Mouse (Mus musculus) layer of hippocampus, adult 8-10 months (tissue): Measurements from ENCODE around the gene Rnf214. TPM values are rescaled to one million over a fixed set of nuclear protein-coding genes. Genes with fewer than 3 reads are reported as not detected.
"Not testable (repeated sequence)": the region's sequence is repeated elsewhere in the genome, so short reads cannot be mapped to it uniquely, and the experiment has no call there.

Source experiments
- DNase-seq, 2 experiments: peaks; one replicate each; pipeline ENCODE4 v3.0.0; 2022; ENCODE audit warnings: low spot score in 2 of 2
- total RNA-seq, 4 experiments: library from RNA; stranded (reverse); gene quantifications; 2 replicates each; pipeline ENCODE4 v1.2.4; 2022

Gene Rnf214
- total RNA-seq, 4 experiments from 2014 or later: 67.3 to 79.6 (median 72.2) TPM

DNA sequence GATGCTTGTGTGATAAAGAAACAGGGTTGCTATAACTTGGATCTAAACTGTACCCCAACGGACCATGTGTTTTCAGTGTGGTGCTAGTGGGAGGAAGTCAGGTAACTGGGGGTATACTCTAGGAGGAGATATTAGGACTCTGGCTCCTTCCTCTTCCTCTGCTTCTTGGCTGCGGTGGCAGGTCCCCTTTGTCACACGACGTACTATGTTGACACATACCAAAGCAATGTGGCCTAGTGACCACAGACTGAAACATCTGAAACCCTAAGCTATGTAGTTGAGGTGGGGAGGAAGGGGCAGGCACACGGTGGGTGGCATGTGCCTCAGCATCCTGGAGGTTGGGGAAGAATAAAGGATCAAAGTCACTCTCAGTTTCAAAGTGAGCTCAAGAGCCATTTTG, 55.4 kb downstream of the Rnf214 start:
- DNase-seq: no peak

DNA sequence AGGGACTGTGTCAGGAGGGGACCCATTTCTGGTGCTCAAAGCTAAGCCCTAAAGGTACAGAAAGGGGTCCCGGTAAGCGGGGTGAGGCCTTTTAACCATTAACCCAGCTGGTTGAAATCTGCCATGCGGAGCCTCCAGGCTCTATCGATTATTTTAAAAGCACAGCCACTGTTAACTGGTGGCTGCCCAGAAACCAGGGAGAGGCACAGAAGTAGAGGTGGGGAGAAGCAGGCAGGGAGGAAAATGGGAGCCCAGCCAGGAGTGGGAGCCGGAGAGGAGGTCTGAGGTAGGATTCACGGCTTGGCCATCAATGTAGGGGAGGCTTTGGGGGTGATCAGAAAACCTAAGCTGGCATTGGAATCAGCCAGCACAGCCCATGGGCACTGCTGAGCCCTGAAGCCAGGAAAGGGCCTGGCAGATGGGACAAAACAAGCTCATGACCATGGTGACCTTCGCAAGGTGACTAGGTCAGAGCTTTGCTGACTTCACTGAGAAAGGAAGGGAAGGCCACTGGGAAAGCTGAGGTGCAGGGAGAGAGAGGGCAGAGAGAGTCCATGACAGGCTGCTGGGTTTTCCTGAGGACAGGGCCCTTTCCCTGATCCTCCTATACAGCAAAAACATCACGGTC, 56.1 kb downstream of the Rnf214 start:
- no peak for DNase-seq

DNA sequence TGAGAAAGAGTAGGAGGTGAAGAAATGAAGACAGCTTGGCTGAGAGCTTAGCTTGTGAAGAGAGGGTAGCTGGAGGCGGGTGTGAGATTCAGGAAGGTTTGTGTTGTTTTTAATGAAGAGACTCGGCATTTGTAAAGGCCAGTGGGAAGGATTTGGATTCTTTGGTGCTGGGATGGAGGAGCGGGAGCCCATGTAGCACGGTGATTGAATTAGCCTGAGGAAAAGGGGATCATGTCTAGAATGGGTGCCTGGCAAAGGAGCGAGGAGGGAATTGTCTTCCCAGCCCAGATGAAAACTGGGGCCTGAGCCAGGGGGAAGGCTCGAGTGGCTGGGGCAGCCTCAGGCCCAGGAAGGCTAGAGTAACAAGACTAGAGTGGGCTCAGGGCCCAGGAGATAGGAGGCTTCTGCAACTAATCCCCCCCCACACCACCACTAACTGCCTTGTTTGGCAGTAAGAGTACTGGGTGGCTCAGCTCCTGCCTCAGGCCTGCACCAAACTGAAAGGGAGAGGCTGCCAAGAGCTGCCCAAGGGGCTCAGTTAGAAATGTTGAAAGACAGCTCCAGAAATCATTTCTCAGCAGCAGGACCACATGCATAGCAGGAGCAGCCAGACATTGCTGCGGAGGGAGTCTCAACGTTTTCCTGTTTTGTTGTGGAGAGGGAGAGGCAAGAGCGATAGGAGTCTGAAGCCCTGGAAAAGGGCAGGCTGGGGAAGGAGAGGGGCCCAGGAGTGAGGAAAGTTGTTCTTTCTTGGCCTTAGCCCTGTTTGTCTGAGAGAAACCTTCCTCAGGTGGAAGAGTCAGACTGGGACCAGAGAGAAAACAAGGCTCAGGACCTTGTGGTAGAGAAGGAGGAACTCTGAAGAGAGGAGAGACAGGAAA, 56.9 kb downstream of the Rnf214 start:
- peak; percentile 37 to 52 for DNase-seq

DNA sequence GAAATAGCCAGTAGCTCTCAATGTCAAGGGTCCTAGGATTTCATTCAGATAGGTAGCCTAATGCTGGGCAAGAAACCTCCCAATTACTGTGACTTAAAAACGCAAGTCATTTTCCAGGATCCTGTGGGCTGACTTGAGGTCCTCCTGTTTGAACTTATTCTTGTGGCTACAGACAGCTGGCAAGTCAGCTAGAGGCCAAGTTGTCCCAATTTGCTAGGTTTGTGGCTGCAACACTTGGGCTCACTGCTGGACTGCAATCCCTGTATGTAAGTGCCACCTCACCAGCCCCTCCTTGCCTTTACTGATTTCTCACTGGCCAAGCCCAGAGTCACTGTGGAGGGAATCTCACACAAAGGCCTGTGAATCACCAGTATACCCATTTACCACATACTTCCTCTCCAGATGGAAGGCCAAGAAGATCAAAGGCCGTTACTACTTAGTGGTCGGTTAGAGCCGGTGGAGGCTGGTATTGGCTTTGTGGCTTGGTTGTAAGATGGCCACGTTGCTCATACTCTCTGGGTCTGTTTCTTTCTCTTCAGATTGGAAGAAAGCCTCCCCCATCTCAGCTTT, 59.7 kb downstream of the Rnf214 start:
- no peak for DNase-seq

DNA sequence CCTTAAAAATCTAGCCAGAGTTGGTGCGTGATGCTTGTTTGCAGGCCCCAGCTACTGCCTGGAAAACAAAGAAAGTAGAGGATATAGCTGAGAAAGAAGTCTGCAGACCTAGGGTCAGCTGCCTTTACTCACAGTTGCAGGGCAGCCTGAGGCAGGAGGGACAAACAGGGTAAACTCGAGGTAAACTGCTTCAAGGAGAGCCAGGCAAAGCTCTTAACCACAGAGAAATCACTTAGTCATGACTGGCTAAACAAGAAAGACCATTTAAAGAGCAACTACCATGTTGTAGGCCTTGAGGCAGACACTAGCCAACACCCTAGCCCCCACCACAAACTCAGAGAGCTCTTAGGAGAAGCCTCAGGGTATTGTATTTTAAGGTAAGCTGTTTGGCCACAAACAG, 60.5 kb downstream of the Rnf214 start:
- not testable (repeated sequence) for DNase-seq

DNA sequence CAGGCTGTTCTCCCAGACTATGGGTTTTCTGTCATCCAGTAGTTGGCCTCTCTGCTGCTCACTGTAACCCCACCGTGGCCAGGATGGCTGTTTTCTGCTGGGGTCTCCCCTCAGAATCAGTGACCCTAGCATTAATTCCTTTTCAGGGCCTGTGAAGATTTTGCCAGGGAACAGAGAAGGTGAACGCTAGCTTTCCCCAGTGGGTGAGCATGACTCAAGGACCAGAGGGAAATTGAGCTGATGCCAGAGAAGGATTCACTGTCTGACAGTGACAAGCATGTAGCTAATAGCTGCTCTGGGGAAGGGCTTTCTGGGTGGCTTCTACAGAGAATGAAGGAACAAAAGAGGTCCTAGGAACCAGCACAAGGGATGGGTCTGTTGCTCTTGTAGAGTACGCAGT, 61.2 kb downstream of the Rnf214 start:
- no peak for DNase-seq

DNA sequence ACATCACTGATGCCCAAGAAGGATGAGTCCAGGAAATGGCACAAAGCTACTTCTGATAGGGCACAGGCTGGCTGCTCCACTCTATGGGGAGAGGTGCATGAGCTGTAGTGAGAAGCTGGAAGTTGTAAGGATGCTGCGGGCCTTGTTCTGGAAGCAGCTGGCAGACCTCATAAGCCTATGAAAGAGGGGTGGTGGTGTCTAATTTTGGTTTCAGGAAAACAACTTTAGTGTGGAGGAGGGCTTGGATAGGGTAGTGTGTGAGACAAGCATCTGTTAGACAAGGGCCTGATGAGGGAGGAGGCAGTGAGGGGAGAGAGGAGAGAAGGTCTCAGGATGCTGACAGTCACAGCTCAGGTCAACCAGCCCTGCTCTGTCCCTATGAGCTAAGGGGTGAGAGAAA, 62.9 kb downstream of the Rnf214 start:
- no peak for DNase-seq

DNA sequence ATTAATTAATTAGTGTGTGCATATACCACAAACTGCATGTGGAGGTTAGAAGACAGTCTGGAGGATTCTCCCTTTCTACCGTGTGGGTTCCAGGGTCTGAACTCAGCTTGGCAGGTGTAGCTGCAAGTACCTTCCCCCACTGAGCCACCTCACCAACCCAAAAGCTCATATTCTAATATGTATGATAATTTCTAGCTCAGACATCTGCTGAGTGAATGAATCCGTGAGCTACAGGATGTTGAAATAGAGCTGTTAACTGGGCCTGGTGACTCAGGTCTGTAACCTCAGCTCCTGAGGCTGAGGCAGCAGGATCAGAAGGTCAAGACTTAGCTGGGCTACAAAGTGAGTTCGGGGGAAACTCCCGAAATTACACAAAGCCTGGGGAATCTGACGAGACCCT, 63.7 kb downstream of the Rnf214 start:
- no peak for DNase-seq

DNA sequence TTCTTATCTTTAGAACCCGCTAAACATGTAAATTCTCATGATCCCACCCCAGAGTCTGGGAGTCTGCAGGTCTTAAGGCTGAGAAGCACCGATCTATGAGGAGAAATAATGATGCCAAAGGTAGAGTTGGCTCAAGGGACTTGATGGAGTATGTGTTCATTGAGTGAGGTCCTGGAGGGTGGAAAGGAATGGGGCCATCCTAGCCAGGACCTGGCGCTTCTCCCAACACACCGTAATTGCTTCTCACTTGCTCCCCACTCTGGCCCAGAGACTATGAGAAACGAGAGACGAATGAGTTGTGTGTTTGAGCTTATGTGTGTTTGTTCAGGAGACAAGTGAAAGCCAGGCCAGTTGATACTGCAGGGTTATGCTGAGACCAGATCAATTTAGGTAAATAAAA, 65.3 kb downstream of the Rnf214 start:
- no peak for DNase-seq

DNA sequence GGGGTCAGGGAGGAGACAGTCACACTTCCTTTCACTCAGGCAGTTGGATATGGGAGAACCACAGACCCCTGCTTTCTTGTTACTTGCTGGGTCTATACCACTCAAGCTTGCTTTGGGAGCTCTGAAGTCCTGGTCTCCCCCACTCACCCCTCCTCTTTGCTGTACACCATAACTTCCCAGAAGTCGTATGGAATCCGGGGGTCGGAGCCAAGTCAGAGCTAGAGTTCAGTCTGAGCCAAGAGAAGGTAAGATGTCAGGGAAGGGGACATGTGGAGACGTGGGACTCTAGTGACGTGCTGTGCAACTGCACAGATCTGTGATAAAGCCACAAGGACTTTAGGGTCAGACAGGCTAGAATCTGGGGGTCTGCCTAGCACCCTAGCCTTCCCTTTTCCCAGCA, 66.4 kb downstream of the Rnf214 start:
- DNase-seq: no peak

DNA sequence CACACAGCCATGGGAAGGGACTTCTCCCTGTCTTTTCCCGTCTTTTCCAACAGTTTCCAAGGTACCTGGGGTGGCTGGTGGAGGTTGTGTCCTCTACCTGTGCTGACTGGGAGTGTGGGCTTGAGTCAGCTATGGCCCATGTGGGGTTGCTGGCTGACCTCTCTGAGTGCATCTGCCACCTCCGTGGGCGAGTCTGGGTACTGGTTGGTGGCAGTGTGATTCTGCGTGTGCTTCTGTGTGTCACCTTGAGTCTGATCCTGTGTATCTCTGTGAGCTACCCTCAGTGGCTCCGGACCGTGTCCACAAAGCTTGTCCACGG, 66.8 kb downstream of the Rnf214 start:
- no peak for DNase-seq

DNA sequence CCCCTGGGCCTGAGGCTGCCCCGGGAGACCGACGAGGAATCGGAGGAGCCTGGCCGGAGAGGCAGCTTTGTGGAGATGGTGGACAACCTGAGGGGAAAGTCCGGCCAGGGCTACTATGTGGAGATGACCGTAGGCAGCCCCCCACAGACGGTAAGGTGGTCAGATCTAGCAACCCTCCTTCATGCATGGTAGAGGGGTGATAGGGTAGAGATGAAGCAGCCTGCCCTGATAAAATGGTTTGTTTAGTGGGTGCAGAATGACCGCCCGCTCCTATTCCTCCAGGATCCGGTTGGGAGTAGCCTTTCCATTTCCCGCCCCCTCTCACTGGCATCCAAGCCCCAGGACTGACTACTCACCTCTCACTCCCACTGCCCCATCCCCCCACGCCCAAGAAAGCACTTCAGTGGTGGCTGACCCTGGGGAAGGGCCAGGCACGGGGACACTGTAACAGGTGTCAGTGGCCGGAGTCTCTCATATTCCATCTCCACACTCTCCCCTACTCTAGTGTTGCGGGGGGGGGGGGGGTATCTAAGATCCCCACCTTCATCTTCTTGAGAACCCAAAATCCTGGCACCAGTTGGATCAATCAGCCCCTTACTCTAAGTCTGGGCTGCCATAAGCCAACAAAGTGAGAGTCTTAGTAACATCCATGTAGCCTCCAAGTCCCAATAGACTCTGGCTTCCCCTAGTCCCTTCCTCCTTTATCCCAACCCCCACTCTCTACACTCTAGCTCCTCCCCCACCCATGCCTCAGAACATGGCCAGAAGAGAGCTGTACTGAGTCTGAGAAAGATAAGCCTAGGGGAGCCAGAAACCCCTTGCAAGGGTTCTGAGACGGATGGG, 67.4 kb downstream of the Rnf214 start:
- DNase-seq: no peak

DNA sequence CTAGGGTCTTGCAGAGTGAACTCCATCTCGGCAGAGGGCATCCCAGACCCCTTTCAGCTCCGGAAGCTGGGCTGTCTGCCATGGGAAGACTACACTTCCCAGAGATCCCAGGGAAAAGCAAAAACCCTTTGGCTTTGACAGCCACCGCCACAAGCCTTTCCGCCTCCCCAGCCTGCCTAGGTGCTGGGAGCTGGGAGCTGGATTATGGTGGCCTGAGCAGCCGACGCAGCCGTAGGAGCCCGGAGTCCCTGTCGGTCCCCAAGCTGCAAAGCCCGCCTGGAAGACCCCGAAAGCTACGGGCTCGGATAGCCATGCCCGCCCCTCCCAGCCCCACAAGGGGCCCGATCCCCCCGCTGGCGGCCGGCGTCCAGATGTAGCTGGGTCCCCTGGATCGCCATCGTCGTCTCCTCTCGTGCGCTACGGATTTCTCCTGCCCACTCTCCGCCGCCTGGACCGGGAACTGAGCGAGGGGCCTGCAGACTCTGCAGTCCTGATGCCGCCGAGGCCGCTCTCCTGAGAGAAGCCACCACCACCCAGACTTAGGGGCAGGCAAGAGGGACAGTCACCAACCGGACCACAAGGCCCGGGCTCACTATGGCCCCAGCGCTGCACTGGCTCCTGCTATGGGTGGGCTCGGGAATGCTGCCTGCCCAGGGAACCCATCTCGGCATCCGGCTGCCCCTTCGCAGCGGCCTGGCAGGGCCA, 68.1 kb downstream of the Rnf214 start, which contains the start of gene Bace1:
Gene Bace1, plus strand, starts transcription at position 147 of the 705 bp plus-strand sequence.
- DNase-seq: peak; percentile 89 to 91

DNA sequence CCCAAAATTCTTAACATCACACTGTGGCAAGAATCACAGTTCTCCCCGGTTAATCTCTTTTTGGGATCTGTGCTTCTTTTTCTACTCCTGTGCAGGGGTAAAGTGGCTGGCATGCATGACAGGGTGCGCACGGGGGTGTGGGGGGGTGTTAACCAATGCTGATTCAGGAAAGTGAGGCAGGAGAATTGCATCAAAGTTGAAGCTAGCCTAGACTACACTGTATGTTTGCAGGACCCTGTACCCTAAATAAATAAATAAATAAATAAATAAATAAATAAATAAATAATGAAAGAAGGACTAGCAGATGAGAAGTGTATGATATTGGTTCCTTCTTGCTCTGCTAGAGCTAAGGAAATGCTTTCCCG, 68.7 kb downstream of the Rnf214 start:
- no peak for DNase-seq

DNA sequence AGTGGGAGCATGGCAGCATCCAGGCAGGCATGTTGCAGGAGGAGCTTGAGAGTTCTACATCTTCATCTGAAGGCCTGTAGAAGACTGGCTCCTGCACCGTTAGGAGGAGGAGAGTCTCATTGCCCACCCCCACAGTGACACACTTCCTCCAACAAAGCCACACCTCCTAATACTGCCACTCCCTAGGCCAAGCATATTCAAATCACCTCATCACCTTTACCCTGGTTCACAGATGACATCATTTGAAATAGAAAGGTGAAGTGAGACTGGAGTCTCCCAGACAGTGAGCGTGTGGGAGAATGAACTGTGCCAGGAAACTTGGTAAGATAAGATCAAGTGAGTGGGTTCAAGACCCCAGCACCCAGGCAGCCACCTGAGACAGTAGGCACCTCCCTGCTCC, 73.2 kb downstream of the Rnf214 start:
- DNase-seq: no peak

DNA sequence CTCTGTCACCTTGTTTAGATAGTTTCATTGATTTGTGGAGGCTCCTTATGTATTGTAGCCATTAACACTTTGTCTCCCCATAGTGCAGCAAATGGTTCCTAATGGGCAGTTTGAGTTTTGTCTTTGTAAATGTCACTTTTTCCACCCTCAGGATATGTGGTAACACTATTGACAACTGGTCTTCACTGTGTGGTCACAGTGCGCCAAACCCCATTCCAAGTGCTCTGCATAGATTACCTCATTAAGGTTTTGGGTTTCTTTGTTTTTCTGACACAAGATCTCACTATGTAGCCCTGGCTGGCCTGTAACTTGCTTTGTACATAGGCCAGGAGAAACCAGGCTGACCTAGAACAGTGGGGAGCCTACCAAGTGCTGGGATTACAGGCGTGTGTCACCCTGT, 73.8 kb downstream of the Rnf214 start:
- DNase-seq: no peak

DNA sequence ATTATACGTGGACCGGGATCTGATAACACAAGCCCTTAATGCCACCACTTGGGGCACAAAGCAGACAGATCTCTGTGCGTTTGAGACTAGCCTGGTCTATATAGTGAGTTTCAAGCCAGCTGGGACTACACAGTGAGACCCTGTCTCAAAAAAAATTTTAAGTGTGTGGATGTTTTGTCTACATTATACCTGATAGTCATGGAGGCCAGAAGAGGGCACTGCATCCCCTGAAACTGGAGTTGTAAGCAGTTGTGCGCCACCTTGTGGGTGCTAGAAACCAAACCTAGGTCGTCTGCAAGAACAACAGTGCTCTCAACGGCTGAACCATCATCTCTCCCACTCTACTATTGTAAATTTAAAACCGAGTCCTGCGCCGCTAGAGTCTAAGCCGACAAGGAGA, 77.6 kb downstream of the Rnf214 start:
- peak in 1 of 2 experiments; percentile 76 for DNase-seq

DNA sequence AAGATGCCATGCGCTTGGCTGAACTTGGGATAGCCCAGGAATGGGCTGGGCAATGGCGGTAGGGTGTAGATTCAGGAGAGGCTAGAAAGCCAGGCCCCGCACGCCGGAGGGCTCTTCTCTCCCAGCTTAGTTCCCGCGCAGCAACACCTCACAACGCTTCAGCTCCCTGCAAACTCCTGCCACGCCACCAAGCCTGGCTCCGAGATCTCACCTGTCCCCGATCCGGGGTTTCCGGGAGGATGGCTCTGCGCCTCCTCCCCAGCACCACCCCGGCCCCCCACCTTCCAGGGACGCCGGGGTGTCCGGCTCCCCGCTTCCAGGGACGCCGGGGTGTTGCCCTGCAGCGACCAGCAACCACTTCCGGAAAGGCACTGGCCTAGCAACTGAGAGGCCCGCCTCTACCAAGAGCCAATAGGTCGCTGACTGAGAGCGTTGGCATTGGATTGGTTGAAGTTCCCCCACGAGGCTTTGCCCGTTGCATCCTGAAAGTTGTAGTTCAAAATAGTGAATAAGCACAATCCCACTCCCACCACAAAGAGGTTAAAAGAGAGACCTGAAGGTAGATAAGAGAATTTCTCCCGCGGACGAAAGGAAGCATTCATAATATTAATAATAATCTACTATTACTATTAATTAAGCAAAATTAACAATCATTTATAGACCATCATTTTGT, 78.3 kb downstream of the Rnf214 start, which contains the start of gene Cep164:
Gene Cep164, minus strand, starts transcription at position 401 of the 673 bp plus-strand sequence.
- peak; percentile 89 to 90 for DNase-seq

DNA sequence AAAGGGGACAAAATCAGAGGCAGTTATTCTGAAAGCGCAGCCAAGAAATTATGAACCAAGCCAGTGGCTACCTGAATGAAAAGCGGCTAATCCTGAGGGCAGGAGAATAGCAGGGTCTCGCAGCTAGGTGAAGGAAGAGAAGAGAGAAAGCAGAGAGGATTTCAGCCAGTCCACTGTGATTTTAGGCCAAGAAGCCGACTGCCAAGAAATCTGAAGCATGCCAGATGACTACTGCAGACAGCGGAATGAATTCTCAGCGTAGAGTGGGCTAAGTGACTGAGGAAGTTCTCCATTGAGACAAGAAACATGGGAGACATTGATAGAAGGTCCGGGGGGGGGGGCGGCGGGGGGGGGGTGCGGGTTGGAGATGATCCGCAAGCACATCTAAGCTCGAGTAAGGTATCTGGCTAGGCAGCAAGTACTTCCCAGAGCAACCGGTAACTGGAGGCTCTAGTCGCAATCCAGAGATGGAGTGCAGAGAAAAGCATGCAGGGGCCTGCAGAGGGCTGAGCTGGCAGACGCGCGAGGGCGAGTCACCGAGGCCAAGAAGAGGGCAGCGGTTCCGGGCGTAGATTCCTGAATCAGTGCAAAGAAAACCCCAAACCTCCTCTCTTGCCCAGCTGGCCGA, 78.9 kb downstream of the Rnf214 start:
- no peak for DNase-seq

DNA sequence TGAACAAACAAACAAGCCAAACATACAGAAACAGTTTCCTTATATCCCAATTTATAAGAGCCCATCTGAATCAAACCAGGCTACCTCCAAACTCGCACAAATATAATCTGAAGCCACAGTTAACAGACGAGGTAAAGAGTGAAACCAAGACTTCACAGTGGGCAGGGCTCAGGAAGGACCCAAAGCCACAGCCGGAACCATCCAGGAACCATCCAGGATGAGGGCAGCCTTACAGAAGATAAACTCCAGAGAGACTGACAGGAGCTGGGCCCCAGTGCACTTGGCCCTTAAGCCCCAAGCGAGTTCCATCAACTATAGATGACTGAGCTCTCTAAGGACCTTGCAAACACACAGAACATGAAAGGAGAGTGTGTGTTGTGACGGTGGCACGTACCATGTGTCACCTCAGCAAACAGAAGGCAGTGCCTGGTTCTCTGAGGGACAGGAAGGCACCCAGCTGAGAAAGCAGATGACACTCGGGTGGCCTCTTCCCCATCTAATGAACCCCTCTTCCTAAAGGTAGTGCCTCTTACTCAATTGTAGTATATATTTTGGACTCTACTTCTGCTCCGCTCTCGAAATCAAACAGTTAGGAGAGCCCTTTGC, 88.2 kb downstream of the Rnf214 start:
- DNase-seq: no peak
